Comparison of ENCODE assay signal across 9 mouse cellular contexts in the genomic region with DNA sequence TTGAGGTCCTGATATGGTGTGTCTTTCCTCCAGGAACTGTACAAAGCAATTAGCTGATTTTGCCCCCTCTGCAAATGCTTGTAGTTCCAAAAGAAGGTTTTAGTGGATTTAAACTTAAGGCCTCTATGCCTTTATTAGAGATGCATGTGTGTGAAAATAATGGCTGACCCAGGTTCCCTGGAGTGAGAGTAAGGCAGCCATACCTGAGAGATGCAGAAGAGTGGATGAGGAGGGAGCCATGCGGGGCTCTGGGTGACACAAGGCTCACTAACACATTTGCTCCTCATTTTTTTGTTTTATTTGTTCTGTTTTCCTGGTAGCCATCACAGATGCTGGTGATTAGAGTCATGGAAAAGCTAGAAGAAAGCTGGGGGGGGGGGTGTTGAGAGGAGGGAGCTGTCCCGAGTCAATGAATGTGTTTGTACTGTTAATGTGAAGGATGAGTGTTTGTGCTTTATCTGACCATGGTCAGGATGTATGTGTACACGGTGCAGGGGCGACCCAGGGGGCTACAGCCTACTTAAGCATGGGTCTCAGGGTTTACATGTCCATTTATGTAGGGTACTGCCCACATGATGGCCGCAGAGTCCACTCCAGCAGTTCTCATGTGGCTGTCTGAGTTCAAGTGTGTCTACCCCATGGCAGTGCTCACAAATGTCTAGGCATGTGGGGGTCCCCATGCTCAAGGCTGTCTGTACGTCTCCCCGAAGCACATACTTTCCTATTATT. TPM values are rescaled to one million over a fixed set of nuclear protein-coding genes. Genes with fewer than 3 reads are reported as not detected.
A peak's percentile ranks its signal among the peaks of the same experiment; 100 is the strongest.
DNase-seq lines count a peak whose midpoint lies in the region; ATAC-seq and TF ChIP-seq lines count a peak whose summit lies in the region.
"Had no signal": no experiment of that assay in that cellular context is flagged by ENCODE, and none has a peak within 500 bp of the region (broad histone marks: within the 10 kb centered on the region; RNA-seq: fewer than 3 reads in every experiment).

No protein-coding gene starts in this region.

- H3K9ac ChIP-seq in heart, postnatal 0 days (replicated peaks; ENCODE audit: low read depth, low read length), result no peak overlapping the region
- H3K9ac ChIP-seq in embryonic facial prominence, embryonic 14.5 days (ENCODE audit: low read depth, low read length), result peak overlapping the region; percentile 54
- no peak overlapping the region for H3K9ac ChIP-seq in intestine, embryonic 14.5 days (ENCODE audit: low read length)
- H3K9ac ChIP-seq in midbrain, embryonic 15.5 days, result peak overlapping the region; percentile 82

- no peak for TF ChIP-seq EP300 in heart, postnatal 0 days (IDR thresholded peaks at IDR 0.05; ENCODE audit: low read depth)

- no peaks in the 10 kb centered on the region for H3K36me3 ChIP-seq in heart, postnatal 0 days (replicated peaks; ENCODE audit: control insufficient read depth, insufficient read depth, low read length)
- peaks cover 11% of the 10 kb centered on the region for H3K36me3 ChIP-seq in embryonic facial prominence, embryonic 14.5 days (ENCODE audit: control insufficient read depth, insufficient read depth, low read length)
- H3K36me3 ChIP-seq in intestine, embryonic 14.5 days (ENCODE audit: control insufficient read depth, insufficient read depth, low read length), result peaks cover 12% of the 10 kb centered on the region
- peaks cover 11% of the 10 kb centered on the region; the same call in 1 of the 2 replicates for H3K36me3 ChIP-seq in midbrain, embryonic 15.5 days (replicated peaks)

- no peaks in the 10 kb centered on the region for H3K9me3 ChIP-seq in heart, postnatal 0 days (replicated peaks; ENCODE audit: control insufficient read depth, low read length)
- no peaks in the 10 kb centered on the region for H3K9me3 ChIP-seq in embryonic facial prominence, embryonic 14.5 days (ENCODE audit: control insufficient read depth, low read length)
- no peaks in the 10 kb centered on the region for H3K9me3 ChIP-seq in intestine, embryonic 14.5 days (ENCODE audit: control insufficient read depth, low read length)
- H3K9me3 ChIP-seq in midbrain, embryonic 15.5 days, result no peaks in the 10 kb centered on the region

- no peak for TF ChIP-seq CTCF in heart, postnatal 0 days (IDR thresholded peaks at IDR 0.05; ENCODE audit: low read depth)

- peak overlapping the region; percentile 31 for H3K4me3 ChIP-seq in heart, postnatal 0 days (ENCODE audit: low read depth, low read length)
- peak overlapping the region; percentile 38 for H3K4me3 ChIP-seq in embryonic facial prominence, embryonic 14.5 days (ENCODE audit: low read depth, low read length)
- peak overlapping the region; percentile 29; the same call in 1 of the 2 replicates for H3K4me3 ChIP-seq in intestine, embryonic 14.5 days (ENCODE audit: low read depth, low read length)
- peak overlapping the region; percentile 72 for H3K4me3 ChIP-seq in midbrain, embryonic 15.5 days
- H3K4me3 ChIP-seq: myocyte had no signal

- DNase-seq in heart, postnatal 0 days (ENCODE audit: low spot score), result no peak
- no peak for DNase-seq in heart, adult 8-10 months (ENCODE audit: low spot score)
- no peak for DNase-seq in embryonic facial prominence, embryonic 14.5 days (ENCODE audit: low spot score)
- no peak for DNase-seq in intestine, embryonic 14.5 days (ENCODE audit: low spot score)
- DNase-seq in urinary bladder, postnatal 10 days (ENCODE audit: low spot score), result no peak
- no peak for DNase-seq in adrenal gland, postnatal 14 days

- 46% methylated on average over 7 of the region's 7 CpGs for WGBS in heart, postnatal 0 days
- 31% methylated on average over 7 of the region's 7 CpGs for WGBS in embryonic facial prominence, embryonic 14.5 days
- 30% methylated on average over 7 of the region's 7 CpGs for WGBS in intestine, embryonic 14.5 days
- WGBS in midbrain, embryonic 15.5 days, result 28% methylated on average over 7 of the region's 7 CpGs

- H3K4me2 ChIP-seq in heart, postnatal 0 days (ENCODE audit: low read depth, low read length), result peak overlapping the region; percentile 57
- H3K4me2 ChIP-seq in embryonic facial prominence, embryonic 14.5 days (ENCODE audit: low read depth, low read length), result peak overlapping the region; percentile 69
- H3K4me2 ChIP-seq in intestine, embryonic 14.5 days (ENCODE audit: low read length), result peak overlapping the region; percentile 61
- peak overlapping the region; percentile 83 for H3K4me2 ChIP-seq in midbrain, embryonic 15.5 days

- H3K27ac ChIP-seq in heart, postnatal 0 days (ENCODE audit: low read depth), result no peak overlapping the region
- H3K27ac ChIP-seq in embryonic facial prominence, embryonic 14.5 days (replicated peaks; ENCODE audit: low read depth, low read length), result peak overlapping the region; percentile 48
- H3K27ac ChIP-seq in intestine, embryonic 14.5 days (ENCODE audit: low read depth), result no peak overlapping the region
- H3K27ac ChIP-seq in midbrain, embryonic 15.5 days, result peak overlapping the region; percentile 92

- ATAC-seq in heart, postnatal 0 days (ENCODE audit: insufficient read depth, low read depth), result no peak
- ATAC-seq in embryonic facial prominence, embryonic 14.5 days (ENCODE audit: low read depth), result no peak
- ATAC-seq in intestine, embryonic 14.5 days (replicated peaks; ENCODE audit: low FRiP score, low TSS enrichment, low read depth), result no peak
- ATAC-seq in midbrain, embryonic 15.5 days (replicated peaks), result no peak
- no peak for ATAC-seq in monocyte, adult 5-6 weeks (replicated peaks; ENCODE audit: insufficient number of reproducible peaks, low FRiP score, low TSS enrichment, poor library complexity, severe bottlenecking)

- H3K4me1 ChIP-seq in heart, postnatal 0 days (ENCODE audit: control insufficient read depth, insufficient read depth), result peaks cover 48% of the 10 kb centered on the region
- H3K4me1 ChIP-seq in embryonic facial prominence, embryonic 14.5 days (ENCODE audit: control insufficient read depth, insufficient read depth, low read length), result peaks cover 55% of the 10 kb centered on the region
- peaks cover 65% of the 10 kb centered on the region for H3K4me1 ChIP-seq in intestine, embryonic 14.5 days (replicated peaks; ENCODE audit: control insufficient read depth, insufficient read depth, low read length)
- peaks cover 77% of the 10 kb centered on the region for H3K4me1 ChIP-seq in midbrain, embryonic 15.5 days

- no peaks in the 10 kb centered on the region for H3K27me3 ChIP-seq in heart, postnatal 0 days (ENCODE audit: control insufficient read depth, insufficient read depth, low read length)
- no peaks in the 10 kb centered on the region for H3K27me3 ChIP-seq in embryonic facial prominence, embryonic 14.5 days (replicated peaks; ENCODE audit: control insufficient read depth, insufficient read depth, low read length)
- no peaks in the 10 kb centered on the region for H3K27me3 ChIP-seq in intestine, embryonic 14.5 days (replicated peaks; ENCODE audit: control insufficient read depth, insufficient read depth, low read length)
- H3K27me3 ChIP-seq in midbrain, embryonic 15.5 days (replicated peaks), result no peaks in the 10 kb centered on the region

RNA-seq across cellular contexts. Expression of gene Syngap1, which starts 9.7 kb away (rescaled TPM):
- 4.3 and 6.6 TPM in 2 replicates for total RNA-seq in heart, postnatal 0 days (2014; rRNA removed; ENCODE audit: low replicate concordance)
- 0.41 and 0.45 TPM in 2 replicates for polyA plus RNA-seq in heart, postnatal 0 days (2015; fragmentation: Nextera tagmentation; extraction: Ambion mirVana)
- total RNA-seq in heart, adult 8-10 months (2022), result 1 to 10 TPM; 3.6 to 5.2 (median 4.7) TPM
- polyA plus RNA-seq in embryonic facial prominence, embryonic 14.5 days (2014; fragmentation: Nextera tagmentation; extraction: Ambion mirVana), result 1.4 and 2.6 TPM in 2 replicates
- 2.2 and 2.4 TPM in 2 replicates for polyA plus RNA-seq in intestine, embryonic 14.5 days (2014; fragmentation: Nextera tagmentation; extraction: Ambion mirVana)
- 6.0 and 7.3 TPM in 2 replicates for polyA plus RNA-seq in midbrain, embryonic 15.5 days (2015; fragmentation: Nextera tagmentation; extraction: Ambion mirVana)
- 0.76 to 3.9 TPM (median 0.96 TPM) in 3 replicates for total RNA-seq in monocyte, adult 5-6 weeks (2017)
- 16.0 and 17.3 TPM in 2 replicates for total RNA-seq in adrenal gland, postnatal 14 days (2021)

RNA-seq across cellular contexts. Expression of gene Cuta, which starts 11.4 kb away (rescaled TPM):
- total RNA-seq in heart, postnatal 0 days (2014; rRNA removed; ENCODE audit: low replicate concordance), result 80.2 and 107 TPM in 2 replicates
- 180 and 193 TPM in 2 replicates for polyA plus RNA-seq in heart, postnatal 0 days (2015; fragmentation: Nextera tagmentation; extraction: Ambion mirVana)
- total RNA-seq in heart, adult 8-10 months (2022), result 10 to 100 TPM; 91.9 to 98.0 (median 95.8) TPM
- 142 and 148 TPM in 2 replicates for polyA plus RNA-seq in embryonic facial prominence, embryonic 14.5 days (2014; fragmentation: Nextera tagmentation; extraction: Ambion mirVana)
- polyA plus RNA-seq in intestine, embryonic 14.5 days (2014; fragmentation: Nextera tagmentation; extraction: Ambion mirVana), result 195 and 197 TPM in 2 replicates
- 127 and 131 TPM in 2 replicates for polyA plus RNA-seq in midbrain, embryonic 15.5 days (2015; fragmentation: Nextera tagmentation; extraction: Ambion mirVana)
- 22.8 to 35.9 TPM (median 25.9 TPM) in 3 replicates for total RNA-seq in monocyte, adult 5-6 weeks (2017)
- 118 and 132 TPM in 2 replicates for total RNA-seq in adrenal gland, postnatal 14 days (2021)

RNA-seq across cellular contexts. Expression of gene Phf1, which starts 17.9 kb away (rescaled TPM):
- 13.7 and 16.3 TPM in 2 replicates for total RNA-seq in heart, postnatal 0 days (2014; rRNA removed; ENCODE audit: low replicate concordance)
- polyA plus RNA-seq in heart, postnatal 0 days (2015; fragmentation: Nextera tagmentation; extraction: Ambion mirVana), result 6.3 and 7.2 TPM in 2 replicates
- total RNA-seq in heart, adult 8-10 months (2022), result 10 to 100 TPM; 15.4 to 20.7 (median 16.1) TPM
- polyA plus RNA-seq in embryonic facial prominence, embryonic 14.5 days (2014; fragmentation: Nextera tagmentation; extraction: Ambion mirVana), result 10.0 and 12.0 TPM in 2 replicates
- 6.0 and 6.4 TPM in 2 replicates for polyA plus RNA-seq in intestine, embryonic 14.5 days (2014; fragmentation: Nextera tagmentation; extraction: Ambion mirVana)
- 27.2 and 29.5 TPM in 2 replicates for polyA plus RNA-seq in midbrain, embryonic 15.5 days (2015; fragmentation: Nextera tagmentation; extraction: Ambion mirVana)
- 26.2 to 57.6 TPM (median 30.0 TPM) in 3 replicates for total RNA-seq in monocyte, adult 5-6 weeks (2017)
- total RNA-seq in adrenal gland, postnatal 14 days (2021), result 19.9 and 25.3 TPM in 2 replicates

RNA-seq across cellular contexts. Expression of gene Zbtb9, which starts 22.2 kb away (rescaled TPM):
- total RNA-seq in heart, postnatal 0 days (2014; rRNA removed; ENCODE audit: low replicate concordance), result 4.0 and 10.9 TPM in 2 replicates
- 5.0 and 5.4 TPM in 2 replicates for polyA plus RNA-seq in heart, postnatal 0 days (2015; fragmentation: Nextera tagmentation; extraction: Ambion mirVana)
- 1 to 10 TPM in 3 of 4 experiments, not detected in 1; 1.5 to 3.4 (median 2.2) TPM for total RNA-seq in heart, adult 8-10 months (2022)
- polyA plus RNA-seq in embryonic facial prominence, embryonic 14.5 days (2014; fragmentation: Nextera tagmentation; extraction: Ambion mirVana), result 9.0 and 9.1 TPM in 2 replicates
- polyA plus RNA-seq in intestine, embryonic 14.5 days (2014; fragmentation: Nextera tagmentation; extraction: Ambion mirVana), result 9.8 and 12.8 TPM in 2 replicates
- polyA plus RNA-seq in midbrain, embryonic 15.5 days (2015; fragmentation: Nextera tagmentation; extraction: Ambion mirVana), result 15.4 and 16.9 TPM in 2 replicates
- total RNA-seq in monocyte, adult 5-6 weeks (2017), result 23.5 to 34.2 TPM (median 32.3 TPM) in 3 replicates
- 5.2 and 5.3 TPM in 2 replicates for total RNA-seq in adrenal gland, postnatal 14 days (2021)

RNA-seq across cellular contexts. Expression of gene Kifc5b, which starts 33.8 kb away (rescaled TPM):
- 4.5 and 4.8 TPM in 2 replicates for total RNA-seq in heart, postnatal 0 days (2014; rRNA removed; ENCODE audit: low replicate concordance)
- polyA plus RNA-seq in heart, postnatal 0 days (2015; fragmentation: Nextera tagmentation; extraction: Ambion mirVana), result 0.93 and 1.5 TPM in 2 replicates
- under 1 TPM; 0.29 to 0.81 (median 0.48) TPM for total RNA-seq in heart, adult 8-10 months (2022)
- polyA plus RNA-seq in embryonic facial prominence, embryonic 14.5 days (2014; fragmentation: Nextera tagmentation; extraction: Ambion mirVana), result 3.0 and 4.7 TPM in 2 replicates
- 5.2 and 8.1 TPM in 2 replicates for polyA plus RNA-seq in intestine, embryonic 14.5 days (2014; fragmentation: Nextera tagmentation; extraction: Ambion mirVana)
- polyA plus RNA-seq in midbrain, embryonic 15.5 days (2015; fragmentation: Nextera tagmentation; extraction: Ambion mirVana), result 3.3 and 3.5 TPM in 2 replicates
- total RNA-seq in monocyte, adult 5-6 weeks (2017), result 1.5 to 3.2 TPM (median 2.3 TPM) in 3 replicates
- total RNA-seq in adrenal gland, postnatal 14 days (2021), result 5.0 and 5.2 TPM in 2 replicates

Comparison
In these comparisons a context has a peak if more than half of its experiments do, and no peak if none do; other contexts are left out.
1. H3K27ac ChIP-seq: peak in embryonic facial prominence, embryonic 14.5 days (single experiment) and midbrain, embryonic 15.5 days (single experiment); none in heart, postnatal 0 days (single experiment) and intestine, embryonic 14.5 days (single experiment).
2. H3K9ac ChIP-seq: peak in embryonic facial prominence, embryonic 14.5 days (single experiment) and midbrain, embryonic 15.5 days (single experiment); none in heart, postnatal 0 days (single experiment) and intestine, embryonic 14.5 days (single experiment).
3. Peak in every context shown above with its lines, with median percentiles within 50 percentile points of each other: H3K4me2 ChIP-seq and H3K4me3 ChIP-seq.